Mouse (Mus musculus) heart, embryonic 14.5 days (tissue): ENCODE data around the gene Kansl1l. TPM values are rescaled to one million over a fixed set of nuclear protein-coding genes. Genes with fewer than 3 reads are reported as not detected.

Source experiments
- ATAC-seq: fragments of 200-750 bp; cut with Nextera tagmentation; 2 replicates; pipeline ENCODE4 v1.8.0; 2017; ENCODE audit warnings: low read depth, moderate TSS enrichment; ENCODE audit not compliant: insufficient number of reproducible peaks, insufficient read depth, low FRiP score
- H3K27ac ChIP-seq, 2 experiments: fragments of 200-500 bp in 1 of 2; fragments of 300-500 bp in 1 of 2; sonication (generic) in 1 of 2; replicated peaks in 1 of 2; 2 replicates each; pipeline ENCODE4 v1.5.1; 2012 to 2014; ENCODE audit warnings: low read depth in 2 of 2, low read length in 2 of 2, control low read depth in 1 of 2, mild to moderate bottlenecking in 1 of 2, mixed read lengths in 1 of 2; ENCODE audit not compliant: control insufficient read depth in 1 of 2, insufficient read depth in 1 of 2
- H3K27me3 ChIP-seq: fragments of 300-500 bp; sonication (generic); 2 replicates; pipeline ENCODE4 v1.6.1; 2014; ENCODE audit warnings: mild to moderate bottlenecking, low read length, control low read depth; ENCODE audit not compliant: control insufficient read depth, insufficient read depth
- H3K36me3 ChIP-seq: fragments of 300-500 bp; sonication (generic); 2 replicates; pipeline ENCODE4 v1.6.1; 2014; ENCODE audit warnings: mild to moderate bottlenecking, control low read depth, low read length, mixed read lengths; ENCODE audit not compliant: control insufficient read depth, insufficient read depth
- H3K4me1 ChIP-seq, 2 experiments: fragments of 200-500 bp in 1 of 2; fragments of 300-500 bp in 1 of 2; sonication (generic) in 1 of 2; 2 replicates each; pipeline ENCODE4 v1.6.1; 2012 to 2014; ENCODE audit warnings: low read length in 2 of 2, control low read depth in 1 of 2, mixed read lengths in 1 of 2; ENCODE audit not compliant: control insufficient read depth in 2 of 2, insufficient read depth in 2 of 2
- H3K4me2 ChIP-seq: fragments of 300-500 bp; sonication (generic); 2 replicates; pipeline ENCODE4 v1.6.1; 2014; ENCODE audit warnings: mild to moderate bottlenecking, low read length
- H3K4me3 ChIP-seq, 2 experiments: fragments of 200-500 bp in 1 of 2; fragments of 300-500 bp in 1 of 2; sonication (generic) in 1 of 2; 2 replicates each; pipeline ENCODE4 v1.5.1; 2012 to 2014; ENCODE audit warnings: low read length in 2 of 2, mild to moderate bottlenecking in 2 of 2, control low read depth in 1 of 2, low read depth in 1 of 2, moderate library complexity in 1 of 2; ENCODE audit not compliant: control insufficient read depth in 1 of 2, insufficient read depth in 1 of 2
- H3K9ac ChIP-seq: fragments of 300-500 bp; sonication (generic); 2 replicates; pipeline ENCODE4 v1.6.1; 2014; ENCODE audit warnings: mild to moderate bottlenecking, low read length
- H3K9me3 ChIP-seq: fragments of 300-500 bp; sonication (generic); 2 replicates; pipeline ENCODE4 v1.6.1; 2016; ENCODE audit warnings: low read length, control low read depth; ENCODE audit not compliant: control insufficient read depth
- WGBS: fragments of 180-500 bp; shearing (Covaris S2); extraction: QIAGEN DNeasy Blood & Tissue Kit; methylation state at CpG from one replicate; pipeline ENCODE4 v1.1.7; 2014; 5-methylcytosine and 5-hydroxymethylcytosine counted together
- polyA plus RNA-seq: library from polyadenylated mRNA; unstranded; fragments of >200 nt; fragmentation: Nextera tagmentation; extraction: Ambion mirVana; gene quantifications from 2 replicates; pipeline ENCODE4 v1.2.1, GENCODE M21; 2014

Gene Kansl1l
- polyA plus RNA-seq, 1 experiment from 2014 or later, result 13.8 TPM

- no peak for ATAC-seq
- 55% methylated on average over 5 of the region's 5 CpGs for WGBS
These were observed 123.1 kb downstream of the Kansl1l start for GRCm38 (mm10) chr1:66694266-66694665.

GRCm38 (mm10) chr1:66692780-66693392 is 124.5 kb downstream of the Kansl1l start:
- no peak for ATAC-seq
- no peaks in the 10 kb centered on the region for H3K27me3 ChIP-seq
- WGBS, result 86% methylated on average over 8 of the region's 8 CpGs

More at GRCm38 (mm10) chr1:66694266-66694665, 123.1 kb downstream of the Kansl1l start:
- Histone ChIP-seq H3K4me1 (no peaks in the 10 kb centered on the region), H3K36me3 (no peaks in the 10 kb centered on the region), H3K27me3 (no peaks in the 10 kb centered on the region), H3K9me3 (no peaks in the 10 kb centered on the region), H3K4me3 (no peak overlapping the region), H3K27ac (no peak overlapping the region), H3K4me2 (no peak overlapping the region), H3K9ac (no peak overlapping the region)

GRCm38 (mm10) chr1:66692308-66692707 is 125.1 kb downstream of the Kansl1l start:
- Histone ChIP-seq H3K4me3 (no peak overlapping the region), H3K9ac (no peak overlapping the region), H3K4me1 (no peaks in the 10 kb centered on the region), H3K9me3 (no peaks in the 10 kb centered on the region), H3K27me3 (no peaks in the 10 kb centered on the region), H3K4me2 (no peak overlapping the region), H3K36me3 (no peaks in the 10 kb centered on the region), H3K27ac (no peak overlapping the region)
- WGBS, result 25% methylated on average over 1 of the region's 1 CpGs
- no peak for ATAC-seq

More at GRCm38 (mm10) chr1:66692780-66693392, 124.5 kb downstream of the Kansl1l start:
- H3K9me3 ChIP-seq, result no peaks in the 10 kb centered on the region
- no peaks in the 10 kb centered on the region for H3K4me1 ChIP-seq
- H3K27ac ChIP-seq, result no peak overlapping the region
- no peak overlapping the region for H3K4me3 ChIP-seq
- no peak overlapping the region for H3K9ac ChIP-seq
- no peak overlapping the region for H3K4me2 ChIP-seq
- no peaks in the 10 kb centered on the region for H3K36me3 ChIP-seq

- H3K4me1 ChIP-seq, result no peaks in the 10 kb centered on the region
- no peaks in the 10 kb centered on the region for H3K9me3 ChIP-seq
- H3K36me3 ChIP-seq, result no peaks in the 10 kb centered on the region
- H3K27ac ChIP-seq, result no peak overlapping the region
- H3K4me3 ChIP-seq, result no peak overlapping the region
- H3K9ac ChIP-seq, result no peak overlapping the region
- no peak for ATAC-seq
- WGBS, result 64% methylated on average over 3 of the region's 3 CpGs
- H3K4me2 ChIP-seq, result no peak overlapping the region
- no peaks in the 10 kb centered on the region for H3K27me3 ChIP-seq
These were observed 125.6 kb downstream of the Kansl1l start for GRCm38 (mm10) chr1:66691772-66692171.

- Histone ChIP-seq H3K9ac (no peak overlapping the region), H3K4me1 (no peaks in the 10 kb centered on the region), H3K4me3 (no peak overlapping the region), H3K36me3 (no peaks in the 10 kb centered on the region), H3K9me3 (no peaks in the 10 kb centered on the region), H3K27ac (no peak overlapping the region), H3K4me2 (no peak overlapping the region), H3K27me3 (no peaks in the 10 kb centered on the region)
- ATAC-seq, result no peak
- 84% methylated on average over 5 of the region's 5 CpGs for WGBS
These were observed 134.4 kb downstream of the Kansl1l start for GRCm38 (mm10) chr1:66682974-66683373.

- ATAC-seq, result no peak
These were observed 138.7 kb downstream of the Kansl1l start for GRCm38 (mm10) chr1:66678662-66679061.

GRCm38 (mm10) chr1:66677928-66678327 is 139.4 kb downstream of the Kansl1l start:
- Histone ChIP-seq H3K4me1 (no peaks in the 10 kb centered on the region), H3K27me3 (no peaks in the 10 kb centered on the region), H3K9ac (no peak overlapping the region), H3K36me3 (no peaks in the 10 kb centered on the region), H3K4me3 (no peak overlapping the region), H3K4me2 (no peak overlapping the region), H3K9me3 (no peaks in the 10 kb centered on the region), H3K27ac (no peak overlapping the region)
- whole genome bisulfite sequencing, result 78% methylated on average over 14 of the region's 14 CpGs
- no peak; the same call in 1 of the 2 replicates for ATAC-seq

More at GRCm38 (mm10) chr1:66678662-66679061, 138.7 kb downstream of the Kansl1l start:
- H3K4me1 ChIP-seq, result no peaks in the 10 kb centered on the region
- H3K36me3 ChIP-seq, result no peaks in the 10 kb centered on the region
- no peak overlapping the region for H3K4me3 ChIP-seq
- H3K9ac ChIP-seq, result no peak overlapping the region
- 33% methylated on average over 2 of the region's 2 CpGs for WGBS
- H3K4me2 ChIP-seq, result no peak overlapping the region
- no peak overlapping the region for H3K27ac ChIP-seq
- no peaks in the 10 kb centered on the region for H3K27me3 ChIP-seq
- H3K9me3 ChIP-seq, result no peaks in the 10 kb centered on the region

- ATAC-seq, result no peak
- Histone ChIP-seq H3K27ac (no peak overlapping the region), H3K4me3 (no peak overlapping the region), H3K27me3 (no peaks in the 10 kb centered on the region), H3K36me3 (no peaks in the 10 kb centered on the region), H3K4me1 (no peaks in the 10 kb centered on the region), H3K9me3 (no peaks in the 10 kb centered on the region), H3K4me2 (no peak overlapping the region), H3K9ac (no peak overlapping the region)
- WGBS, result 74% methylated on average over 7 of the region's 7 CpGs
These were observed 144.6 kb downstream of the Kansl1l start for GRCm38 (mm10) chr1:66672812-66673211.
